Mouse (Mus musculus): ENCODE results near the gene Gm11127. TPM values are rescaled to one million over a fixed set of nuclear protein-coding genes. Genes with fewer than 3 reads are reported as not detected.

The Gm11127 gene
- total and polyA plus RNA-seq, 3 experiments = 3.5 to 4.4 TPM; not detected in 1

DNA sequence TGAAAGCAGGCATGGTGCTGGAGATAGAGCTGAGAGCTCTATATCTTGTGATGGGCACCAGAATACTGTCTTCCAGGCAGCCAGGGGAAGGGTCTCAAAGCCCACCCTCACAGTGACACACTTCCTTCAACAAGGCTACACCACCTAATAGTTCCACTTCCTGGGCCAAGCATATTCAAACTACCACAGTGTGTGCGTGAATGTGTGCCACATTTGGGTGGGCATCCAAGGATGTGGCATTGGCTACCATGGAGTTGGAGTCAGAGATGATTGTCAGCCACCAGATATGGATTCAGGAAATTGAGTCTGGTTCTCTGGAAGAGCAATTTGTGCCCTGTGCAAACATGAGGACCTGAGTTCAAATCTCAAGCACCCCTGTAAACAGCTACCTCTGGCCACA lies 36.9 kb downstream of the Gm11127 start:
- no peak for DNase-seq
- H3K36me3 ChIP-seq (ENCODE audit: control insufficient read depth, insufficient read depth, low read length) = no peaks in the 10 kb centered on the region; the same call in 1 of the 2 replicates
- H3K79me2 ChIP-seq (replicated peaks; ENCODE audit: control insufficient read depth, insufficient read depth, low read length) = no peaks in the 10 kb centered on the region
- H3K27me3 ChIP-seq (ENCODE audit: control insufficient read depth, insufficient read depth, low read length) = no peaks in the 10 kb centered on the region
- no peak overlapping the region for H3K4me3 ChIP-seq
- peak overlapping the region; percentile 96 for H3K27ac ChIP-seq
- intact Hi-C loops (cut with DNase I) = no loop called here
- TF ChIP-seq POLR2A (IDR thresholded peaks at IDR 0.05; ENCODE audit: insufficient read depth, low read depth, low read length) (no peak), CTCF (IDR thresholded peaks at IDR 0.05) (no peak), EP300 (IDR thresholded peaks at IDR 0.05; ENCODE audit: insufficient read depth, low read depth, low read length) (no peak)
- 84% methylated on average over 1 of the region's 1 CpGs for WGBS
- H3K4me1 ChIP-seq (ENCODE audit: control insufficient read depth, insufficient read depth, low read length) = peaks cover 17% of the 10 kb centered on the region
- no peak overlapping the region for H3K9ac ChIP-seq (ENCODE audit: low read depth, low read length)

DNA sequence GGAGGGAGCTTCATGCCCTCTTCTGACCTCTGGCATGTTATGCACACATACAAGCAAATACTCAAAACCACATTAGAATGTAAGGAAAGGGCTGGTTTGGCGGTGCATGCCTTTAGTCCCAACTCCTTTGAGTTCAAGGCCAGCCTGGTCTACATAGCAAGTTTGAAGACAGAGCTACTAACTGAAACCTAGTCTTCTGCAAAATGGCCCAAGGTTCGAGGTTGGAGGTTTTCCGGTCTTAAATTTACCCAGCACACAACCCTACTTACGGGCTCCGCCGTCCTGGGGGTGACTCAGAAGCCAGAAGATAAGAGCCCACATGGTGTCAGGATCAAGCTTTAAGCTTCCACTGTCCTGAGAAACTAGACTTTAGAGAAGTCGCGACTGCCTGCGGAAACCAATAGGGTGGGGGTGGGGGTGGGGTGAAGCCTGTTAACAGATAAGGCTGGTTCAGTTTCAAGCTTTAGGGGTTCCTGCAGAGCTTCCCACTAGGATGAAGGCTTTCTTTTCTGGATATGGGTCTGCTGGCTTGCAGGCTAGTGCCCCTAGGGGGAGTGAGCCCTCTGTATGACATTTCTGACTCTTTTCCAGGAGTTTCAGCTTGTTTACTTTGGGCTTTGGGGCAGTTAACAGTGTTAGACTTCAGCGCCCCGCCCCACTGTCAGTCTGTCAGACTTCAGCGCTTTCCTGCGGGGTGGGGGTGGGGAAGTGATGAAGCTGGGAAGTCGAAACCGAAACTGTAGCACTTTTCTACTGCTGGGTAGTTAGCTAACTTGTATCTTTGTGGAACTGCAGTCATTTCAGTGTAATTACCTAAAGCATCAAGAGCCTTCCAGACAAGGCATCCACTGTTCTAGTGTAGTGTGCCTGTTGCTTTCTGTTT lies 37.7 kb downstream of the Gm11127 start, which contains the start of gene H2-T24:
H2-T24 (minus strand) TSS at position 370 of the 883 bp plus-strand sequence.
- H3K9ac ChIP-seq (ENCODE audit: low read depth, low read length) = peak within 1 kb of the TSS; percentile 66
- intact Hi-C loops (cut with DNase I) = no loop called here
- peak within 1 kb of the TSS; percentile 48 for H3K4me3 ChIP-seq

DNA sequence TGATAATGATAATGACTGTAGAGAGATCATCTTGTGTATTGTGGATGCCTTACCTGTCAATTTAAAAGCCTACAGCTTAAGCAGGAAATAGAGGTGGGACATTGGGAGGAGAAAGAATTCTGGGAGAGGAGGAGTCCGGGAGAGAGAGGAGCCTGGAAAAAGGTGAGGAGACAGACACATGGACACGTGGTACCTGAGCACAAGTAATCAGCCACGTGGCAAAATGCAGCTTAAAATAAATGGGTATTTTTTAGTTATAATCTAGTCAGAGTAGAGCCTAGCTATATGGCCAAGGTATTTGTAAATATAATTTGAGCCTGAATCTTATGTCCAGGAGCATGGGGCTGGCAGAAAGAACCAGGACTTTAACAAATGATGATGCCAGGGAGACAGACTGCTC lies 38.7 kb downstream of the Gm11127 start:
- peak overlapping the region; percentile 66 for H3K9ac ChIP-seq (ENCODE audit: low read depth, low read length)
- no peak for DNase-seq
- no peaks in the 10 kb centered on the region; the same call in 1 of the 2 replicates for H3K36me3 ChIP-seq (ENCODE audit: control insufficient read depth, insufficient read depth, low read length)
- peak overlapping the region; percentile 48 for H3K4me3 ChIP-seq
- H3K79me2 ChIP-seq (replicated peaks; ENCODE audit: control insufficient read depth, insufficient read depth, low read length) = no peaks in the 10 kb centered on the region
- H3K27me3 ChIP-seq (ENCODE audit: control insufficient read depth, insufficient read depth, low read length) = no peaks in the 10 kb centered on the region
- H3K27ac ChIP-seq = peak overlapping the region; percentile 96
- intact Hi-C loops (cut with DNase I) = no loop called here
- peaks cover 17% of the 10 kb centered on the region for H3K4me1 ChIP-seq (ENCODE audit: control insufficient read depth, insufficient read depth, low read length)
- TF ChIP-seq CTCF (IDR thresholded peaks at IDR 0.05) = no peak
- TF ChIP-seq EP300 (IDR thresholded peaks at IDR 0.05; ENCODE audit: insufficient read depth, low read depth, low read length) = no peak
- no peak for TF ChIP-seq POLR2A (IDR thresholded peaks at IDR 0.05; ENCODE audit: insufficient read depth, low read depth, low read length)
- WGBS = 30% methylated on average over 3 of the region's 3 CpGs

More for the DNA sequence above, 37.7 kb downstream of the Gm11127 start, which contains the start of gene H2-T24:
- no peaks in the 10 kb centered on the region for H3K27me3 ChIP-seq (ENCODE audit: control insufficient read depth, insufficient read depth, low read length)
- H3K4me1 ChIP-seq (ENCODE audit: control insufficient read depth, insufficient read depth, low read length) = peaks cover 17% of the 10 kb centered on the region
- TF ChIP-seq CTCF (IDR thresholded peaks at IDR 0.05) (peak; percentile 58), EP300 (IDR thresholded peaks at IDR 0.05; ENCODE audit: insufficient read depth, low read depth, low read length) (peak; percentile 69; the same call in 1 of the 2 replicates), POLR2A (IDR thresholded peaks at IDR 0.05; ENCODE audit: insufficient read depth, low read depth, low read length) (peak; percentile 56)
- DNase-seq = peak; percentile 82 to 90
- H3K36me3 ChIP-seq (ENCODE audit: control insufficient read depth, insufficient read depth, low read length) = no peaks in the 10 kb centered on the region; the same call in 1 of the 2 replicates
- H3K79me2 ChIP-seq (replicated peaks; ENCODE audit: control insufficient read depth, insufficient read depth, low read length) = no peaks in the 10 kb centered on the region
- WGBS = 14% methylated on average over 15 of the region's 15 CpGs
- H3K27ac ChIP-seq = peak within 1 kb of the TSS; percentile 96

DNA sequence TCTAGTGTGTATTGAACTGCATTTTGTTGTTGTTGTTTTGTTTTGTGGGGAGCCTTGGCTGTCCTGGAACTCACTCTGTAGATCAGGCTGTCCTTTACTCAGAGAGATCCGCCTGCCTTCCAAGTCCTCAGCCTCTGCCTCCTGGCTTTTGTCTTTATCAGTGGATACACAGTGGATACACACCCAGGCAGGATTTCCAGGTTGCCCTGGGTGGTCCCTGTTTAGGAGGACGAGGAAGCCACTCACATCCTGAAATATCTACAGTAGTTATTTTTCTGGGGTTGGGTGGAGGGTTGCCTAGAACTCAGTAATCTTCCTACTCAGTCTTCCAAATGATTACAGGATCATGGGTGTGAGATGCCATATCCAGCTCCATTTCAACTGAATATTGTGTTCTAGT lies 39.2 kb downstream of the Gm11127 start:
- H3K79me2 ChIP-seq (replicated peaks; ENCODE audit: control insufficient read depth, insufficient read depth, low read length) = no peaks in the 10 kb centered on the region
- WGBS = 36% methylated on average over 2 of the region's 2 CpGs

DNA sequence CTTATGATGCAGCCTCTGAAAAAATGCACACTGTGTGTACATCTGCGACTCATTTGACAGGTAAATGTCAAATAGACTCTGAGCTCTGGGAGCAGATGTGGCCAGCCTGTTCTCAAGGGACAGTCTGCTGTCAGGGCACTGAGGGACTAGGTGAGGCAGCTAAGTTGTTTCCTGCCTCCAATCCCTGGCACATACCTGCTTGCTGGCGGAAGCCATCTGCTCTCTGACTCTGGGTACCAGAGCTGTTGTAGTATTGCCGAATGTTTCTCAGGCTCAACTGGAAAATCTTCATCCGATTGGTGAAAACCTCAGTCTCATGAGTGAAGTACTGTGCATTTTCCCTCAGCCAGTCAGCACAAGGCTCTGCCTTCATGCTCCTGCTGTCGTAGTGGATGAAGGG lies 41.1 kb downstream of the Gm11127 start:
- intact Hi-C loops (cut with DNase I) = no loop called here
- TF ChIP-seq POLR2A (IDR thresholded peaks at IDR 0.05; ENCODE audit: insufficient read depth, low read depth, low read length) = no peak
- TF ChIP-seq EP300 (IDR thresholded peaks at IDR 0.05; ENCODE audit: insufficient read depth, low read depth, low read length) = no peak
- TF ChIP-seq CTCF (IDR thresholded peaks at IDR 0.05) = no peak
- Histone ChIP-seq H3K36me3 (ENCODE audit: control insufficient read depth, insufficient read depth, low read length) (no peaks in the 10 kb centered on the region), H3K4me1 (ENCODE audit: control insufficient read depth, insufficient read depth, low read length) (peaks cover 7% of the 10 kb centered on the region), H3K27ac (no peak overlapping the region; the same call in 1 of the 2 replicates), H3K79me2 (replicated peaks; ENCODE audit: control insufficient read depth, insufficient read depth, low read length) (no peaks in the 10 kb centered on the region), H3K4me3 (no peak overlapping the region), H3K27me3 (ENCODE audit: control insufficient read depth, insufficient read depth, low read length) (no peaks in the 10 kb centered on the region), H3K9ac (ENCODE audit: low read depth, low read length) (no peak overlapping the region)
- 88% methylated on average over 5 of the region's 5 CpGs for WGBS
- DNase-seq = no peak

More for the DNA sequence above, 39.2 kb downstream of the Gm11127 start:
- no peak overlapping the region for H3K9ac ChIP-seq (ENCODE audit: low read depth, low read length)
- no peaks in the 10 kb centered on the region for H3K27me3 ChIP-seq (ENCODE audit: control insufficient read depth, insufficient read depth, low read length)
- intact Hi-C loops (cut with DNase I) = no loop called here
- DNase-seq = peak in 1 of 2 experiments; percentile 66
- peak overlapping the region; percentile 96 for H3K27ac ChIP-seq
- H3K36me3 ChIP-seq (ENCODE audit: control insufficient read depth, insufficient read depth, low read length) = no peaks in the 10 kb centered on the region; the same call in 1 of the 2 replicates
- peaks cover 14% of the 10 kb centered on the region for H3K4me1 ChIP-seq (ENCODE audit: control insufficient read depth, insufficient read depth, low read length)
- TF ChIP-seq EP300 (IDR thresholded peaks at IDR 0.05; ENCODE audit: insufficient read depth, low read depth, low read length) (peak; percentile 90), CTCF (IDR thresholded peaks at IDR 0.05) (peak; percentile 17; the same call in 1 of the 2 replicates), POLR2A (IDR thresholded peaks at IDR 0.05; ENCODE audit: insufficient read depth, low read depth, low read length) (peak; percentile 54; the same call in 1 of the 2 replicates)
- peak overlapping the region; percentile 48 for H3K4me3 ChIP-seq
